Mouse (Mus musculus) limb, embryonic 14.5 days (tissue): ENCODE data around the gene Spata18. TPM values are rescaled to one million over a fixed set of nuclear protein-coding genes. Genes with fewer than 3 reads are reported as not detected.

ENCODE experiments used
- ATAC-seq: fragments of 200-750 bp; cut with Nextera tagmentation; 2 replicates; pipeline ENCODE4 v1.8.0; 2017; ENCODE audit warnings: low read depth, moderate number of reproducible peaks, moderate TSS enrichment; ENCODE audit not compliant: low FRiP score
- DNase-seq: peaks from one replicate; pipeline ENCODE4 v3.0.0-alpha.2; 2015; ENCODE audit warnings: low spot score
- H3K27ac ChIP-seq: fragments of 300-500 bp; sonication (generic); replicated peaks from 2 replicates; pipeline ENCODE4 v1.5.1; 2014; ENCODE audit warnings: low read depth, mild to moderate bottlenecking, low read length, moderate library complexity, mixed read lengths
- H3K27me3 ChIP-seq: fragments of 300-500 bp; sonication (generic); 2 replicates; pipeline ENCODE4 v1.6.1; 2014; ENCODE audit warnings: low read length, mixed read lengths; ENCODE audit not compliant: control insufficient read depth, insufficient read depth
- H3K36me3 ChIP-seq: fragments of 300-500 bp; sonication (generic); 2 replicates; pipeline ENCODE4 v1.6.1; 2014; ENCODE audit warnings: mild to moderate bottlenecking, low read length, moderate library complexity, mixed read lengths; ENCODE audit not compliant: control insufficient read depth, insufficient read depth
- H3K4me1 ChIP-seq: fragments of 300-500 bp; sonication (generic); 2 replicates; pipeline ENCODE4 v1.6.1; 2014; ENCODE audit warnings: antibody characterized with exemption, low read length, mixed read lengths; ENCODE audit not compliant: control insufficient read depth, insufficient read depth
- H3K4me2 ChIP-seq: fragments of 300-500 bp; sonication (generic); replicated peaks from 2 replicates; pipeline ENCODE4 v1.6.1; 2014; ENCODE audit warnings: low read depth, mild to moderate bottlenecking, low read length, moderate library complexity; ENCODE audit not compliant: severe bottlenecking
- H3K4me3 ChIP-seq: fragments of 300-500 bp; sonication (generic); replicated peaks from 2 replicates; pipeline ENCODE4 v1.5.1; 2014; ENCODE audit warnings: low read length
- H3K9ac ChIP-seq: fragments of 300-500 bp; sonication (generic); 2 replicates; pipeline ENCODE4 v1.6.1; 2014; ENCODE audit warnings: mild to moderate bottlenecking, low read depth, low read length, moderate library complexity; ENCODE audit not compliant: severe bottlenecking
- H3K9me3 ChIP-seq: fragments of 300-500 bp; sonication (generic); 2 replicates; pipeline ENCODE4 v1.6.1; 2016; ENCODE audit warnings: low read length; ENCODE audit not compliant: control insufficient read depth
- POLR2A ChIP-seq: fragments of 200-500 bp; IDR thresholded peaks from 2 replicates; pipeline ENCODE4 v1.8.0; 2012; ENCODE audit warnings: inconsistent platforms, mild to moderate bottlenecking, moderate library complexity, borderline replicate concordance; ENCODE audit not compliant: insufficient read depth, insufficient read length; ENCODE audit errors: extremely low read depth
- WGBS: fragments of 180-500 bp; shearing (Covaris S2); extraction: QIAGEN DNeasy Blood & Tissue Kit; methylation state at CpG from one replicate; pipeline ENCODE4 v1.1.7; 2014; 5-methylcytosine and 5-hydroxymethylcytosine counted together
- polyA plus RNA-seq, 2 experiments: library from polyadenylated mRNA; depleted of rRNA in 1 of 2; stranded (reverse) in 1 of 2; unstranded in 1 of 2; fragments of >200 nt; fragmentation: Nextera tagmentation in 1 of 2; extraction: Ambion mirVana in 1 of 2; gene quantifications; 2 replicates each; pipeline versions ENCODE4 v1.2.1 to v1.2.3; 2012 to 2014

Spata18 gene
- polyA plus RNA-seq, 2 experiments = 1.4 to 2.5 TPM

DNA sequence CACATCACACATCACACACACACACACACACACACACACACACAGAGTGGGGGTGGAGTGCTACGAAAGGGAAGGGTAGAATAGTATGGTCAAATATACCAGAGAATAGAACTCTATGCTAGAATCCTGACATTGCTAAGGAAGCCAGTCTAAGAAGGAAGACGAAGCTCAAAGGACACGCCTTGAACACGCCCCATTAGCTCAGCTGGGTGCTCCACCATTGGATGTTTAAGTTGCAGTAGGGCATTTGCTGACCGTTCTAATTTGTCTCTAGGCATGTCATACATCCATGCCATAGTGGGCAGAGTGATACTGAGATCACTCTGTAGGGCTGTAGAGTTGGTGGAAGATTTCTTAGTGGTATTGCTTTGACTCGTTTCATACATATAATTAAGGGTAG lies 32.0 kb downstream of the Spata18 start:
- 83% methylated on average over 6 of the region's 6 CpGs for WGBS
- no peaks in the 10 kb centered on the region for H3K27me3 ChIP-seq
- ATAC-seq = no peak
- H3K9me3 ChIP-seq = no peaks in the 10 kb centered on the region
- no peak overlapping the region for H3K9ac ChIP-seq
- H3K36me3 ChIP-seq = no peaks in the 10 kb centered on the region
- H3K4me2 ChIP-seq = no peak overlapping the region
- no peak for TF ChIP-seq POLR2A
- no peak overlapping the region for H3K27ac ChIP-seq
- H3K4me3 ChIP-seq = no peak overlapping the region
- peaks cover 4% of the 10 kb centered on the region; the same call in 1 of the 2 replicates for H3K4me1 ChIP-seq
- DNase-seq = no peak

GRCm38 (mm10) chr5:73683706-73684409 lies 32.7 kb downstream of the Spata18 start:
- Histone ChIP-seq H3K4me1 (peaks cover 5% of the 10 kb centered on the region), H3K4me2 (no peak overlapping the region), H3K9ac (no peak overlapping the region), H3K27me3 (no peaks in the 10 kb centered on the region), H3K27ac (no peak overlapping the region), H3K36me3 (no peaks in the 10 kb centered on the region), H3K4me3 (no peak overlapping the region), H3K9me3 (no peaks in the 10 kb centered on the region)
- no peak for DNase-seq
- 42% methylated on average over 9 of the region's 9 CpGs for WGBS
- no peak for TF ChIP-seq POLR2A
- ATAC-seq = no peak

- no peak overlapping the region for H3K4me2 ChIP-seq
- WGBS = 17% methylated on average over 4 of the region's 4 CpGs
- peaks cover 14% of the 10 kb centered on the region for H3K4me1 ChIP-seq
- TF ChIP-seq POLR2A = no peak
- H3K36me3 ChIP-seq = no peaks in the 10 kb centered on the region
- H3K9me3 ChIP-seq = no peaks in the 10 kb centered on the region
- no peak overlapping the region for H3K27ac ChIP-seq
- H3K9ac ChIP-seq = no peak overlapping the region
- H3K4me3 ChIP-seq = no peak overlapping the region
- DNase-seq = peak; percentile 85
- H3K27me3 ChIP-seq = no peaks in the 10 kb centered on the region
- no peak; the same call in 1 of the 2 replicates for ATAC-seq
Observed at GRCm38 (mm10) chr5:73686149-73686548, 35.0 kb downstream of the Spata18 start.

GRCm38 (mm10) chr5:73688576-73688975 lies 37.4 kb downstream of the Spata18 start:
- H3K9ac ChIP-seq = no peak overlapping the region
- ATAC-seq (no peak), DNase-seq (no peak)
- H3K27ac ChIP-seq = peak overlapping the region; percentile 61; the same call in 1 of the 2 replicates
- no peaks in the 10 kb centered on the region for H3K9me3 ChIP-seq
- no peak for TF ChIP-seq POLR2A
- H3K27me3 ChIP-seq = no peaks in the 10 kb centered on the region
- 88% methylated on average over 1 of the region's 1 CpGs for WGBS
- H3K4me1 ChIP-seq = peaks cover 21% of the 10 kb centered on the region
- no peak overlapping the region for H3K4me3 ChIP-seq
- no peaks in the 10 kb centered on the region for H3K36me3 ChIP-seq
- H3K4me2 ChIP-seq = no peak overlapping the region

DNA sequence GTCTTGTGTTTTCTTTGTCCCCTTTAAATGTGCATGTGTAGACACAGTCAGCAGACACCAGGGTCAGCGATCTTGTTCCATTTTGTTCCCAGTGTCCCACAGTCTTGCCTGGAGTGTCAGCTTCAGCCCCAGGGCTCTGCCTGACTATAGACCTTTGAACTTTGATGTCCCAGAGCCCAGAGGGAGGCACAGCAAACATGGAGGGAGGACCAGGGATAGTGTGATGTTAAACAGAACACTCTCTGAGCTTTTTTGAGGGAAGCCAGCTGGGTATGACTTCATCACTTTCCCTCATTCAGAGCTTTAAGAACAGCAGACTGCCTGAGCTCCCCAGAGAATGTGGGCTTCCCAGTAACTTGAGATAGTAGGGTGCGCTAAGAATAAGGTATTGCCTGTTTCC lies 39.0 kb downstream of the Spata18 start:
- no peak for DNase-seq
- 55% methylated on average over 2 of the region's 2 CpGs for WGBS
- Histone ChIP-seq H3K36me3 (no peaks in the 10 kb centered on the region), H3K4me1 (peaks cover 34% of the 10 kb centered on the region), H3K27ac (no peak overlapping the region; the same call in 1 of the 2 replicates), H3K4me2 (no peak overlapping the region), H3K9ac (no peak overlapping the region), H3K9me3 (no peaks in the 10 kb centered on the region), H3K27me3 (no peaks in the 10 kb centered on the region), H3K4me3 (no peak overlapping the region)
- ATAC-seq = no peak
- TF ChIP-seq POLR2A = no peak
